Mouse (Mus musculus) stomach, embryonic 15.5 days (tissue): Measurements from ENCODE around the gene Rpusd3. TPM values are rescaled to one million over a fixed set of nuclear protein-coding genes. Genes with fewer than 3 reads are reported as not detected.
A peak's percentile ranks its signal among the peaks of the same experiment; 100 is the strongest.

Experiments used
- ATAC-seq: fragments of 200-750 bp; cut with Nextera tagmentation; 2 replicates; pipeline ENCODE4 v1.8.0; 2017; ENCODE audit warnings: low read depth, moderate number of reproducible peaks, moderate TSS enrichment; ENCODE audit not compliant: insufficient read depth, low FRiP score
- H3K27ac ChIP-seq: fragments of 300-500 bp; sonication (generic); 2 replicates; pipeline ENCODE4 v1.5.1; 2015; ENCODE audit warnings: mild to moderate bottlenecking, inconsistent platforms
- H3K27me3 ChIP-seq: fragments of 300-500 bp; sonication (generic); replicated peaks from 2 replicates; pipeline ENCODE4 v1.6.1; 2015; ENCODE audit warnings: inconsistent platforms
- H3K36me3 ChIP-seq: fragments of 300-500 bp; sonication (generic); 2 replicates; pipeline ENCODE4 v1.6.1; 2015; ENCODE audit warnings: inconsistent platforms
- H3K4me1 ChIP-seq: fragments of 300-500 bp; sonication (generic); 2 replicates; pipeline ENCODE4 v1.6.1; 2015; ENCODE audit warnings: inconsistent platforms
- H3K4me2 ChIP-seq: fragments of 300-500 bp; sonication (generic); 2 replicates; pipeline ENCODE4 v1.6.1; 2015; ENCODE audit warnings: mild to moderate bottlenecking, inconsistent platforms
- H3K4me3 ChIP-seq: fragments of 300-500 bp; sonication (generic); replicated peaks from 2 replicates; pipeline ENCODE4 v1.5.1; 2015; ENCODE audit warnings: inconsistent platforms
- H3K9ac ChIP-seq: fragments of 300-500 bp; sonication (generic); 2 replicates; pipeline ENCODE4 v1.6.1; 2015; ENCODE audit warnings: inconsistent platforms
- H3K9me3 ChIP-seq: fragments of 300-500 bp; sonication (generic); 2 replicates; pipeline ENCODE4 v1.6.1; 2016; ENCODE audit warnings: inconsistent platforms
- WGBS: fragments of 180-500 bp; shearing (Covaris S2); methylation state at CpG from one replicate; pipeline ENCODE4 v1.1.7; 2015; 5-methylcytosine and 5-hydroxymethylcytosine counted together
- polyA plus RNA-seq: library from polyadenylated mRNA; unstranded; fragments of >200 nt; fragmentation: Nextera tagmentation; extraction: Ambion mirVana; gene quantifications from 2 replicates; pipeline ENCODE4 v1.2.1, GENCODE M21; 2015

Gene Rpusd3
- polyA plus RNA-seq, 1 experiment from 2014 or later, result 15.9 TPM

- H3K4me1 ChIP-seq, result peaks cover 15% of the 10 kb centered on the region
- 89% methylated on average over 11 of the region's 11 CpGs for WGBS
- no peak overlapping the region for H3K27ac ChIP-seq
- H3K4me3 ChIP-seq, result no peak overlapping the region
- no peaks in the 10 kb centered on the region for H3K27me3 ChIP-seq
- peaks cover 45% of the 10 kb centered on the region for H3K36me3 ChIP-seq
- H3K4me2 ChIP-seq, result no peak overlapping the region
- no peaks in the 10 kb centered on the region for H3K9me3 ChIP-seq
- H3K9ac ChIP-seq, result no peak overlapping the region
- no peak for ATAC-seq
These were observed 38.7 kb downstream of the Rpusd3 start for GRCm38 (mm10) chr6:113380480-113380879.

- Histone ChIP-seq H3K27ac (no peak overlapping the region), H3K27me3 (no peaks in the 10 kb centered on the region), H3K36me3 (peaks cover 43% of the 10 kb centered on the region)
These were observed 39.9 kb downstream of the Rpusd3 start for GRCm38 (mm10) chr6:113379246-113379645.

GRCm38 (mm10) chr6:113377496-113378385, 41.4 kb downstream of the Rpusd3 start, which contains the start of the genes Tada3 and Arpc4:
Gene Tada3 (minus strand): TSS chr6:113377883.
Gene Arpc4 (plus strand): TSS chr6:113378115.
- H3K36me3 ChIP-seq, result peaks cover 40% of the 10 kb centered on the region
- peak within 1 kb of the TSS; percentile 99 for H3K4me3 ChIP-seq
- H3K27ac ChIP-seq, result peak within 1 kb of the TSS; percentile 98
- no peaks in the 10 kb centered on the region for H3K9me3 ChIP-seq
- peak within 1 kb of the TSS; percentile 71 for H3K4me2 ChIP-seq
- H3K4me1 ChIP-seq, result peaks cover 15% of the 10 kb centered on the region
- peak; percentile 95 for ATAC-seq
- peak within 1 kb of the TSS; percentile 98 for H3K9ac ChIP-seq
- no peaks in the 10 kb centered on the region for H3K27me3 ChIP-seq
- 0% methylated on average over 59 of the region's 61 CpGs for WGBS

More at GRCm38 (mm10) chr6:113379246-113379645, 39.9 kb downstream of the Rpusd3 start:
- Histone ChIP-seq H3K4me3 (peak overlapping the region; percentile 99), H3K4me2 (peak overlapping the region; percentile 71), H3K4me1 (peaks cover 15% of the 10 kb centered on the region), H3K9me3 (no peaks in the 10 kb centered on the region), H3K9ac (no peak overlapping the region)
- WGBS, result 73% methylated on average over 6 of the region's 6 CpGs
- no peak for ATAC-seq

GRCm38 (mm10) chr6:113377172-113377495, 42.0 kb downstream of the Rpusd3 start:
- no peaks in the 10 kb centered on the region for H3K9me3 ChIP-seq
- peaks cover 45% of the 10 kb centered on the region for H3K36me3 ChIP-seq
- WGBS, result 4% methylated on average over 7 of the region's 7 CpGs
- H3K4me1 ChIP-seq, result peaks cover 15% of the 10 kb centered on the region
- ATAC-seq, result no peak
- peak overlapping the region; percentile 98 for H3K9ac ChIP-seq
- H3K27ac ChIP-seq, result peak overlapping the region; percentile 98
- H3K4me3 ChIP-seq, result peak overlapping the region; percentile 99
- H3K4me2 ChIP-seq, result peak overlapping the region; percentile 71
- H3K27me3 ChIP-seq, result no peaks in the 10 kb centered on the region

- H3K9ac ChIP-seq, result no peak overlapping the region
- no peak overlapping the region for H3K4me3 ChIP-seq
- no peaks in the 10 kb centered on the region for H3K27me3 ChIP-seq
- 87% methylated on average over 4 of the region's 4 CpGs for WGBS
- no peak overlapping the region for H3K27ac ChIP-seq
- H3K36me3 ChIP-seq, result peaks cover 51% of the 10 kb centered on the region
- 0 out of 2 replicates have a peak, but pooled peaks cover 6% of the 10 kb centered on the region for H3K4me1 ChIP-seq
- no peak overlapping the region for H3K4me2 ChIP-seq
- no peaks in the 10 kb centered on the region for H3K9me3 ChIP-seq
- no peak for ATAC-seq
These were observed 45.6 kb downstream of the Rpusd3 start for GRCm38 (mm10) chr6:113373491-113373890.

- Histone ChIP-seq H3K4me2 (no peak overlapping the region), H3K36me3 (peaks cover 53% of the 10 kb centered on the region), H3K4me3 (no peak overlapping the region), H3K9ac (no peak overlapping the region), H3K27me3 (no peaks in the 10 kb centered on the region), H3K9me3 (no peaks in the 10 kb centered on the region), H3K27ac (no peak overlapping the region), H3K4me1 (no peaks in the 10 kb centered on the region)
- no peak for ATAC-seq
- WGBS, result 88% methylated on average over 20 of the region's 20 CpGs
These were observed 48.8 kb downstream of the Rpusd3 start for GRCm38 (mm10) chr6:113370194-113370929.

GRCm38 (mm10) chr6:113368577-113368976, 50.6 kb downstream of the Rpusd3 start:
- H3K9me3 ChIP-seq, result no peaks in the 10 kb centered on the region
- no peaks in the 10 kb centered on the region for H3K4me1 ChIP-seq
- H3K9ac ChIP-seq, result no peak overlapping the region
- no peak overlapping the region for H3K27ac ChIP-seq
- no peak overlapping the region for H3K4me3 ChIP-seq
- WGBS, result 81% methylated on average over 5 of the region's 5 CpGs
- H3K27me3 ChIP-seq, result no peaks in the 10 kb centered on the region
- H3K4me2 ChIP-seq, result no peak overlapping the region
- no peak for ATAC-seq
- H3K36me3 ChIP-seq, result peaks cover 42% of the 10 kb centered on the region

GRCm38 (mm10) chr6:113368124-113368523, 51.0 kb downstream of the Rpusd3 start:
- H3K27ac ChIP-seq, result no peak overlapping the region
- WGBS, result 91% methylated on average over 7 of the region's 7 CpGs
- H3K36me3 ChIP-seq, result peaks cover 38% of the 10 kb centered on the region
- ATAC-seq, result no peak
- H3K4me3 ChIP-seq, result no peak overlapping the region
- no peaks in the 10 kb centered on the region for H3K27me3 ChIP-seq
- no peaks in the 10 kb centered on the region for H3K9me3 ChIP-seq
- no peak overlapping the region for H3K9ac ChIP-seq
- H3K4me2 ChIP-seq, result no peak overlapping the region
- H3K4me1 ChIP-seq, result no peaks in the 10 kb centered on the region

GRCm38 (mm10) chr6:113367574-113367973, 51.6 kb downstream of the Rpusd3 start:
- H3K9ac ChIP-seq, result no peak overlapping the region
- H3K36me3 ChIP-seq, result peaks cover 36% of the 10 kb centered on the region
- H3K4me3 ChIP-seq, result no peak overlapping the region
- no peak overlapping the region for H3K4me2 ChIP-seq
- no peaks in the 10 kb centered on the region for H3K4me1 ChIP-seq
- no peaks in the 10 kb centered on the region for H3K27me3 ChIP-seq
- ATAC-seq, result no peak
- WGBS, result 100% methylated on average over 1 of the region's 1 CpGs
- no peak overlapping the region for H3K27ac ChIP-seq
- H3K9me3 ChIP-seq, result no peaks in the 10 kb centered on the region

GRCm38 (mm10) chr6:113366639-113367038, 52.5 kb downstream of the Rpusd3 start:
- ATAC-seq, result no peak
- Histone ChIP-seq H3K27me3 (no peaks in the 10 kb centered on the region), H3K4me1 (no peaks in the 10 kb centered on the region), H3K9ac (no peak overlapping the region), H3K36me3 (peaks cover 29% of the 10 kb centered on the region), H3K4me3 (no peak overlapping the region), H3K9me3 (no peaks in the 10 kb centered on the region), H3K4me2 (no peak overlapping the region), H3K27ac (no peak overlapping the region)
- 96% methylated on average over 6 of the region's 6 CpGs for WGBS
